Mouse (Mus musculus) lung, embryonic 14.5 days (tissue): ENCODE measurements around the gene Hist1h1a. TPM values are rescaled to one million over a fixed set of nuclear protein-coding genes. Genes with fewer than 3 reads are reported as not detected.
"Not testable (repeated sequence)": the region's sequence is repeated elsewhere in the genome, so short reads cannot be mapped to it uniquely, and the experiment has no call there.

ENCODE experiments used
- ATAC-seq: fragments of 200-750 bp; cut with Nextera tagmentation; 2 replicates; pipeline ENCODE4 v1.8.0; 2017; ENCODE audit warnings: mild to moderate bottlenecking, moderate TSS enrichment, moderate library complexity; ENCODE audit not compliant: insufficient read depth
- DNase-seq: peaks from one replicate; pipeline ENCODE4 v3.0.0-alpha.2; 2015
- H3K27ac ChIP-seq: fragments of 300-500 bp; sonication (generic); 2 replicates; pipeline ENCODE4 v1.5.1; 2014; ENCODE audit warnings: low read depth, mild to moderate bottlenecking, moderate library complexity
- H3K27me3 ChIP-seq: fragments of 300-500 bp; sonication (generic); 2 replicates; pipeline ENCODE4 v1.6.1; 2014; ENCODE audit warnings: low read length, control low read depth; ENCODE audit not compliant: insufficient read depth
- H3K36me3 ChIP-seq: fragments of 300-500 bp; sonication (generic); 2 replicates; pipeline ENCODE4 v1.6.1; 2014; ENCODE audit warnings: control low read depth; ENCODE audit not compliant: insufficient read depth
- H3K4me1 ChIP-seq: fragments of 300-500 bp; sonication (generic); 2 replicates; pipeline ENCODE4 v1.6.1; 2014; ENCODE audit warnings: antibody characterized with exemption, control low read depth; ENCODE audit not compliant: insufficient read depth
- H3K4me2 ChIP-seq: fragments of 300-500 bp; sonication (generic); 2 replicates; pipeline ENCODE4 v1.6.1; 2014; ENCODE audit warnings: mild to moderate bottlenecking
- H3K4me3 ChIP-seq: fragments of 300-500 bp; sonication (generic); 2 replicates; pipeline ENCODE4 v1.5.1; 2014; ENCODE audit warnings: low read depth, low read length
- H3K9ac ChIP-seq: fragments of 300-500 bp; sonication (generic); 2 replicates; pipeline ENCODE4 v1.6.1; 2014
- H3K9me3 ChIP-seq: fragments of 300-500 bp; sonication (generic); 2 replicates; pipeline ENCODE4 v1.6.1; 2016; ENCODE audit warnings: low read depth, low read length, control low read depth
- CTCF ChIP-seq: IDR thresholded peaks from 2 replicates; pipeline ENCODE4 v1.5.1; 2016; ENCODE audit warnings: antibody characterized with exemption, low read depth
- WGBS: fragments of 180-500 bp; shearing (Covaris S2); extraction: QIAGEN DNeasy Blood & Tissue Kit; methylation state at CpG from one replicate; pipeline ENCODE4 v1.1.7; 2014; 5-methylcytosine and 5-hydroxymethylcytosine counted together
- polyA plus RNA-seq: library from polyadenylated mRNA; unstranded; fragments of >200 nt; fragmentation: Nextera tagmentation; extraction: Ambion mirVana; gene quantifications from 2 replicates; pipeline ENCODE4 v1.2.1, GENCODE M21; 2014

Hist1h1a gene
- 5.2 and 5.5 TPM in 2 replicates for polyA plus RNA-seq

DNA sequence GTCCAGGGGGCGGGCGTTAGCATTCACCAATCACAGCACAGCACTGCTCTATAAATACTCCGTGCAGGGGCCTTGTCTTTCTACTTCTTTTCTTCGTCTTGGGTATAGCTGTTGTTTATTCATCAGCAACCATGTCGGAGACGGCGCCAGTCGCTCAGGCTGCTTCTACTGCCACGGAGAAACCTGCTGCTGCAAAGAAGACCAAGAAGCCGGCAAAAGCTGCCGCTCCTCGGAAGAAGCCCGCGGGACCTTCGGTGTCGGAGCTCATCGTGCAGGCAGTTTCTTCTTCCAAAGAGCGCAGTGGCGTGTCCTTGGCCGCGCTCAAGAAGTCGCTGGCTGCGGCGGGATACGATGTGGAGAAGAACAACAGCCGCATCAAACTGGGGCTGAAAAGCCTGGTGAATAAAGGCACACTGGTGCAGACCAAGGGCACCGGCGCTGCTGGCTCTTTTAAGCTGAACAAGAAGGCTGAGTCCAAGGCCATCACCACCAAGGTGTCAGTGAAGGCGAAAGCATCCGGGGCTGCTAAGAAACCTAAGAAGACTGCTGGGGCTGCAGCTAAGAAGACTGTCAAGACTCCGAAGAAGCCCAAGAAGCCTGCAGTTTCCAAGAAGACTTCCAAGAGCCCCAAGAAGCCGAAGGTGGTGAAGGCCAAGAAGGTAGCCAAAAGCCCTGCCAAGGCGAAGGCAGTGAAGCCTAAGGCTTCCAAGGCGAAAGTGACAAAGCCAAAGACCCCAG is at the start of gene Hist1h1a:
Hist1h1a (plus strand) TSS at position 81 of the 738 bp plus-strand sequence.
- H3K27ac ChIP-seq = peak within 1 kb of the TSS; percentile 99
- H3K4me3 ChIP-seq = peak within 1 kb of the TSS; percentile 54
- no peak for TF ChIP-seq CTCF
- DNase-seq = peak; percentile 98
- H3K9ac ChIP-seq = peak within 1 kb of the TSS; percentile 76
- 2% methylated on average over 34 of the region's 34 CpGs for WGBS
- peak within 1 kb of the TSS; percentile 90 for H3K4me2 ChIP-seq
- H3K4me1 ChIP-seq = peaks cover 5% of the 10 kb centered on the region; the same call in 1 of the 2 replicates
- peak; percentile 68 for ATAC-seq
- H3K27me3 ChIP-seq = no peaks in the 10 kb centered on the region
- no peaks in the 10 kb centered on the region for H3K9me3 ChIP-seq
- H3K36me3 ChIP-seq = no peaks in the 10 kb centered on the region

DNA sequence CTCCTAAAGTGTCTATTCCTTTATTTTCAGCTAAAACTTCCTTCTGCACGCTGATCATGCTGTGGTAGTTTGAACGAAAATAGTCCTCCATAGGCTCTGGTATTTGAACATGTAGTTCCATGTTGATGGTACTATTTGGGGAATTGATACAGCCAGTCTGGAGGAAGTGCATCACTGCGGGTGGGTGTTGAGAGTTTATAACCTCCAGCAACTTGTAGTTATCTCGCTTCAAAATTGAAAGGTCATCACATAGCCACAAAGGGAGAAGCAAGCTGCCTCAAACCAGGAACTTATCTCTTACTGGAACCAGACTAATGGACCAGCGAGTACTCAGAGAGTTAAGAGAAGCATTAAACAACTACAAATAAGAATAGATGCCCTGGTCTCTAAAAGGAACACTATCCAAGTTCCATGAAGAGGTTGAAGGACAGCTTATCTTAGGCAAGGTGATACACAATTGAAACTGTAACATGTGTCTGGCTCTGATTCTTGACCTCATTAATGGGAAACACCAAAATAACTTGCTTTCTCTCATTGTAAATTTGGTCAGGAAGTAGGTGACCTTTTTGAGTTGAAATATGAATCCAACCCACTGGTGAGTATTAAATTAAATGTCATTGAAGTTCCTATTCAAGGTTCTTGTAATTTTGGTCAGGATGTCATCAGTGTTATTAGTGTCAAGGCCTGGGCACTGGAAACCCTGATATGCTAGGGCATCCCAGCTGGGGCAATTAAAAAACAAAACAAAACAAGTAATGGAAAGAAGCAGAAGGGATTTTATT is 47.0 kb upstream of the Hist1h1a start:
- Histone ChIP-seq H3K4me1 (no peaks in the 10 kb centered on the region), H3K9me3 (no peaks in the 10 kb centered on the region; the same call in 1 of the 2 replicates), H3K9ac (no peak overlapping the region), H3K4me3 (no peak overlapping the region), H3K27me3 (no peaks in the 10 kb centered on the region), H3K4me2 (no peak overlapping the region), H3K27ac (no peak overlapping the region), H3K36me3 (no peaks in the 10 kb centered on the region)
- DNase-seq (no peak), ATAC-seq (no peak)
- WGBS = 84% methylated on average over 5 of the region's 5 CpGs
- no peak for TF ChIP-seq CTCF

DNA sequence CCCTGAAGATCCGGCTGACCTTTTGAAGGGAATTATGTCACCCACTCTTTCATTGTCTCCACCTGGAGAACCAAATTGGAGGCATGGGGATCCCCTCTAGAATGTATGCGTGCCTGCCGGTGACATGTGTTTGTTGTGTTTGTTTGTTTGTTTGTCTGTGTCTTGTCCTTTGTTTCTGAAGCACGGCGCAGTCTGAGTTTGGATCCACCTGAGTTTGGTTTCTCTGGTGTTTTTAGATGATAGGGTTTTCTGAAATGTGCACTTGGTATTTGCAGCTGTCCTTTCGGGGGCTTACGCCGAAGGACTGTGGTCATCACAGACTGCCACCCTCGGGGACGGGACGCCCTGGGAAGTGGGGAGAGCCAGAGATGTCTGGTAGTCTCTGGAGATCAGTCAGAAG is 46.3 kb upstream of the Hist1h1a start:
- H3K9me3 ChIP-seq = no peaks in the 10 kb centered on the region; the same call in 1 of the 2 replicates
- no peak for DNase-seq
- no peak overlapping the region for H3K4me2 ChIP-seq
- H3K4me1 ChIP-seq = no peaks in the 10 kb centered on the region
- ATAC-seq = no peak
- no peak overlapping the region for H3K27ac ChIP-seq
- 39% methylated on average over 11 of the region's 11 CpGs for WGBS
- no peak overlapping the region for H3K4me3 ChIP-seq
- no peaks in the 10 kb centered on the region for H3K36me3 ChIP-seq
- no peak for TF ChIP-seq CTCF
- H3K27me3 ChIP-seq = no peaks in the 10 kb centered on the region
- H3K9ac ChIP-seq = no peak overlapping the region

GRCm38 (mm10) chr13:23717593-23718245 is 45.7 kb upstream of the Hist1h1a start:
- not testable (repeated sequence) for ATAC-seq, H3K4me1 ChIP-seq, H3K9ac ChIP-seq, H3K27ac ChIP-seq, H3K36me3 ChIP-seq, H3K9me3 ChIP-seq, H3K27me3 ChIP-seq, DNase-seq, H3K4me2 ChIP-seq, H3K4me3 ChIP-seq
- 6% methylated on average over 2 of the region's 2 CpGs for WGBS

DNA sequence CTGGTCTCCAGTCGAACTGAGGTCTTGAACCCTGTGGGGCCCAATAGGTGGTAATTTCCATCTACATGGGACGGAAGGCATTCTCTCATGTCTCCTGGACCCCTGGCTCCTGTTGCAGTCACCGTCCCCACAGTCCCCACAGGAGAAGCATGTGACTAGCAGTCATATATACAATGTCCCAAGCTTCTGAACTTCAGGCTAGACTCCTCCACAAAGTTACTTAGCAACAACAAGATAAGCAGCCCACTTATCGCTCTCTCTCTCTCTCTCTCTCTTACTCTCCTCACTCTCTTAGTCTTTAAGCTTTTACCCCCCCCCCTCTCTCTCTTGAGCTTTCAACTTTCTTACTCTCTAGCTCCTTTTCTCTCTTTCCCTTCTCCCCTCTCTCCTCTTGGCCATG is 39.2 kb upstream of the Hist1h1a start:
- Histone ChIP-seq H3K36me3 (no peaks in the 10 kb centered on the region), H3K4me2 (no peak overlapping the region), H3K4me1 (0 out of 2 replicates have a peak, but pooled peaks cover 4% of the 10 kb centered on the region), H3K27ac (no peak overlapping the region), H3K9me3 (no peaks in the 10 kb centered on the region; the same call in 1 of the 2 replicates), H3K9ac (no peak overlapping the region), H3K27me3 (no peaks in the 10 kb centered on the region), H3K4me3 (no peak overlapping the region)
- no peak for TF ChIP-seq CTCF
- DNase-seq = no peak
- 48% methylated on average over 4 of the region's 4 CpGs for WGBS
- no peak; the same call in 1 of the 2 replicates for ATAC-seq

DNA sequence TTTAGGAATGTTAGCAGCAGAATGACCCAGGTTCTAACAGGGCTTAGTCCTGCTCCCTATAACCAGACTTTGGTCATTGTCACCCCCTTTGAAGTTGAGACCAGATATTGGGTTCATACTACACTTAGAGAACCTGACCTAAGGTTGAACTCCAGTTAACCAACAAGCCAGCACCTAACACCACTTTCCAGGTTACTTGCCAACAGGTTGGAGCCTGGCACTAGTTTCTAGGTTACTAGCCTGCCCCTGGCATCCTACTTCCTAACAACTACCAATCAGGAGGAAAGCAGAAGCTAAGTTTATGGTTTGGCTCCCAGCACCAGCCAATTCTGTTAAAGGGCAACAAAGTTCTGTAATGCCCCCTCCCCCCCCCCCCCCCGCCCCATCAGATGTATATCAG is 38.3 kb upstream of the Hist1h1a start:
- WGBS = 83% methylated on average over 1 of the region's 1 CpGs
- H3K4me3 ChIP-seq = no peak overlapping the region
- H3K4me2 ChIP-seq = no peak overlapping the region
- DNase-seq (no peak), ATAC-seq (no peak)
- no peak overlapping the region for H3K9ac ChIP-seq
- H3K4me1 ChIP-seq = 0 out of 2 replicates have a peak, but pooled peaks cover 4% of the 10 kb centered on the region
- H3K9me3 ChIP-seq = no peaks in the 10 kb centered on the region
- H3K27ac ChIP-seq = no peak overlapping the region
- no peaks in the 10 kb centered on the region for H3K27me3 ChIP-seq
- no peak for TF ChIP-seq CTCF
- H3K36me3 ChIP-seq = no peaks in the 10 kb centered on the region
